Mouse (Mus musculus): ENCODE measurements at regions not wholly inside any gene's neighbourhood (a gene's known extent, or its start where the extent isn't known, plus 50 kb on each side); places are given as distances from the start of the nearest gene placed in this dataset.

DNA sequence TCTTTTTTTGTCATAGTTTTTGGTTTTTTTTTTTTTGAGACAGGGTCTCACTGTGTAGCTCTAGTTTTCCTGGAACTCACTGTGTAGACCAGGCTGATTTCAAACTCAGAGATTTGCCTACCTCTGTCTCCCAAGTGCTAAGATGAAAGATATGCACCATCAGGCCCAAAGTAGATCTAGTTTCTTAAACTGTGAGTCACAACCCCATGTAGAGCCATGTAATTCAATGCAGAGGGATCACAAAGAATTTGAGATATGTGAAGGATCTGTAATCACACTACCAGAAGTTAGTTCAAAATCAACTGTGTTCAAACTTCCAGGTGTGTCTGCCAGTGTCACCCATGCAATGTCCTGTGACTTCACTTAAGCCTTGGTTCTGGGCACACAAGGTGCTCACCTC lies 591.0 kb upstream of the Tbl1xr1 start:
- no peaks in the 10 kb centered on the region for H3K4me1 ChIP-seq (ENCODE audit: control insufficient read depth, insufficient read depth, low read length)
- H3K36me3 ChIP-seq (ENCODE audit: control insufficient read depth, insufficient read depth, low read length), result no peaks in the 10 kb centered on the region
- no peaks in the 10 kb centered on the region for H3K9me3 ChIP-seq (ENCODE audit: control insufficient read depth, low read length)
- no peak for ATAC-seq
- no peak overlapping the region for H3K4me3 ChIP-seq (ENCODE audit: low read length)
- H3K4me2 ChIP-seq (ENCODE audit: low read depth, low read length), result no peak overlapping the region
- no peak overlapping the region for H3K27ac ChIP-seq (ENCODE audit: low read length)
- no peak overlapping the region for H3K9ac ChIP-seq (ENCODE audit: low read depth, low read length)
- no peaks in the 10 kb centered on the region for H3K27me3 ChIP-seq (replicated peaks; ENCODE audit: control insufficient read depth, insufficient read depth, low read length)

DNA sequence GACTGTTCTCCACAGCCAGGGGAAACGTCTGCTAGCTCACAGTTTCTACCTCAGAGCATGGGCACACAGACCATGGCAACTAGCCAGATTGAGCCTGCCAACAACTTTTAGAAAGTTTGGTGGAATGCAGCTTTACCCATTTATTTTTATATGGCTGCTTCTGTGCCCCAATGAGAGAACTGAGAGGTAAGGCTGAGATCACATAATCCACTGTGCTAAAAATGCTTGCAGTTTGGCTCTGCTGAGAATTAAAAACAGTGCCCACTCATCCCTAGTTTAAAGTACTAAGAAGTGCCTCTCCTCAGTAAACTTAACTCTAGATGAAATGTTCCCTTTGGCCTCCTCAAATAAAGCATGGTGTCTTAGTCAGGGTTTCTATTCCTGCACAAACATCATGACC lies 586.9 kb upstream of the Tbl1xr1 start:
- ATAC-seq, result no peak
- H3K4me3 ChIP-seq (ENCODE audit: low read length), result no peak overlapping the region
- no peak overlapping the region for H3K9ac ChIP-seq (ENCODE audit: low read depth, low read length)
- no peak overlapping the region for H3K27ac ChIP-seq (ENCODE audit: low read length)
- whole genome bisulfite sequencing, result 73% methylated on average over 1 of the region's 1 CpGs
- no peaks in the 10 kb centered on the region for H3K36me3 ChIP-seq (ENCODE audit: control insufficient read depth, insufficient read depth, low read length)
- H3K27me3 ChIP-seq (replicated peaks; ENCODE audit: control insufficient read depth, insufficient read depth, low read length), result no peaks in the 10 kb centered on the region
- H3K4me1 ChIP-seq (ENCODE audit: control insufficient read depth, insufficient read depth, low read length), result no peaks in the 10 kb centered on the region
- H3K4me2 ChIP-seq (ENCODE audit: low read depth, low read length), result no peak overlapping the region
- no peaks in the 10 kb centered on the region for H3K9me3 ChIP-seq (ENCODE audit: control insufficient read depth, low read length)

DNA sequence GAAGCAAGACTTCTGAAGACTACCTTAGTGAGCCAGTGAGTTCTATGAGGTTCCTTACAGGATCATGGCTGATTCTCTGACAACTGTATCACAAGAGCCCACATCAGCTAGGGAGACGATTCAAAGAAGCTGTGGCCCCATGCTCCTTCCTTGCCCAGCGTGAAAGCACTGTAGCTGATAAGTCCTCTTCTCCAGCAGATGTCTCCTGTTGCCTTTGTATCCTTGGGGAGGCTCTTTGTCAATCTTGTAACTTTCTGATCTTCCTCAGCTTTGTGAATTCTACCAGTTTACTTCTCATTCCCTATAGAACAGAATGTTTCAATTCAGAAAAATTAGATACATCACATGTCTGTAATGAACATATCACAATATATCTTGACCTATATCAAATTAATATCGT lies 584.0 kb upstream of the Tbl1xr1 start:
- WGBS, result 57% methylated on average over 3 of the region's 3 CpGs
- H3K36me3 ChIP-seq (ENCODE audit: control insufficient read depth, insufficient read depth, low read length), result no peaks in the 10 kb centered on the region
- H3K4me1 ChIP-seq (ENCODE audit: control insufficient read depth, insufficient read depth, low read length), result no peaks in the 10 kb centered on the region
- no peak overlapping the region for H3K4me2 ChIP-seq (ENCODE audit: low read depth, low read length)
- no peak overlapping the region for H3K4me3 ChIP-seq (ENCODE audit: low read length)
- H3K27me3 ChIP-seq (replicated peaks; ENCODE audit: control insufficient read depth, insufficient read depth, low read length), result no peaks in the 10 kb centered on the region
- no peak overlapping the region for H3K27ac ChIP-seq (ENCODE audit: low read length)
- no peaks in the 10 kb centered on the region for H3K9me3 ChIP-seq (ENCODE audit: control insufficient read depth, low read length)
- no peak overlapping the region for H3K9ac ChIP-seq (ENCODE audit: low read depth, low read length)
- ATAC-seq, result no peak

DNA sequence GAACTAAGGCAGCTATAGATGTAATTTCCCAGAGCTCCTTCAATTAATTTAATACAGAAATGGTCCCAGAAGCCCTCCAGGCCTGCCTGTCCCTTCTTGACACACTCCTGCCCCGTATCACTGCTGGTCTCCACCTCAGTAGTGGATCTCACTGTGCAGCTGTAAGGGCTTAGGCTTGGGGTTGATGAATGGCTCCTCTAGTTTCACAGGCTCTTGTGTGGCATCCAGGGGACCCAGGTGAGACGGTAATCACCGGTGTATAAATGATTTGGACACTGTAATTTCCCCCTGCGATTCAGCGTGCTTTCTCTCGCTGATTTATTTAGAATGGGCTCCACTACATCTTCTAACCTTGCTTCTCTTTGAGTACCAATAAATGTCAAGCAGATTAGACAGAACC lies 583.1 kb upstream of the Tbl1xr1 start:
- Histone ChIP-seq H3K4me1 (ENCODE audit: control insufficient read depth, insufficient read depth, low read length) (no peaks in the 10 kb centered on the region), H3K27ac (ENCODE audit: low read length) (no peak overlapping the region), H3K9me3 (ENCODE audit: control insufficient read depth, low read length) (no peaks in the 10 kb centered on the region), H3K27me3 (replicated peaks; ENCODE audit: control insufficient read depth, insufficient read depth, low read length) (no peaks in the 10 kb centered on the region), H3K4me3 (ENCODE audit: low read length) (no peak overlapping the region), H3K9ac (ENCODE audit: low read depth, low read length) (no peak overlapping the region), H3K36me3 (ENCODE audit: control insufficient read depth, insufficient read depth, low read length) (no peaks in the 10 kb centered on the region), H3K4me2 (ENCODE audit: low read depth, low read length) (no peak overlapping the region)
- WGBS, result 64% methylated on average over 6 of the region's 6 CpGs
- ATAC-seq, result no peak

DNA sequence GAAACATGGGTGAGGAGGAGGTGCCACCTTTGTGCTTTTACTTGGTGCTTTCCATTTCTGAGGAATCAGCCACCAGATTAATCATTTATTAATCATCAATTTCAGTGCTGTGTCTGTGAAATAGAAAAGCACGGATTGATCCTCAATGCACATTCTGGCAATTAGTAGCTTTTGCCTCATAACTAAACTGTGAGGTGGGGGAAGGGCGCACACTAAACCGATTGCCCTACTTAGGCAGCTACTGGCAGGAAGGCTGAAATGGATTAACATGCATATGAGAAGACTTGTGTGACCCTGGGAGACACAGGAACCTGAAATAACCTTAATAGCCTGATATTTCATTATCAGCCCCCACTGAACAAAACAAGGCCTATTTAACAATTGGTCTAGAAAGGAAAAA lies 581.5 kb upstream of the Tbl1xr1 start:
- H3K27ac ChIP-seq (ENCODE audit: low read length), result no peak overlapping the region
- H3K36me3 ChIP-seq (ENCODE audit: control insufficient read depth, insufficient read depth, low read length), result no peaks in the 10 kb centered on the region
- H3K9ac ChIP-seq (ENCODE audit: low read depth, low read length), result no peak overlapping the region
- 68% methylated on average over 3 of the region's 3 CpGs for WGBS
- H3K4me2 ChIP-seq (ENCODE audit: low read depth, low read length), result no peak overlapping the region
- no peaks in the 10 kb centered on the region for H3K4me1 ChIP-seq (ENCODE audit: control insufficient read depth, insufficient read depth, low read length)
- no peak for ATAC-seq
- H3K4me3 ChIP-seq (ENCODE audit: low read length), result no peak overlapping the region
- no peaks in the 10 kb centered on the region for H3K27me3 ChIP-seq (replicated peaks; ENCODE audit: control insufficient read depth, insufficient read depth, low read length)
- H3K9me3 ChIP-seq (ENCODE audit: control insufficient read depth, low read length), result no peaks in the 10 kb centered on the region

DNA sequence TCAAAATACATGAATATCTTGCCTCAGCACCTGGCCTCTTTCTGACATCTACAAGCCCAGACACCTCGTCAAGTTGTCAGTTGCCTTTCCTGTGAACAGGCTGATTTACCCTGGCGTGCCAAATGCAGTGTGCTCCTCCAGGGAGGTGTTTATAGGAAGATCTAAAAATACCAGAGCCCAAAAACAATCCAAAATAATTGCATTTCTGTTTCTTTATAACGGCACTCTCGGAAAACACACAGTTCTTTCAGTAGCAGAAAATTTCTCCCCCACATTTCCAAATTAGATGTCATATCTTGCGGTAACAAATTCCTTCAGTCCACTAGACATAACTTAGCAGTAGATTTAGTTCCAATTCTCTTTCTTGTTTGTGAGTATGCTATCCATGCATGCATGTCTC lies 580.8 kb upstream of the Tbl1xr1 start:
- no peak overlapping the region for H3K9ac ChIP-seq (ENCODE audit: low read depth, low read length)
- ATAC-seq, result no peak
- 64% methylated on average over 5 of the region's 5 CpGs for WGBS
- no peak overlapping the region for H3K27ac ChIP-seq (ENCODE audit: low read length)
- H3K4me1 ChIP-seq (ENCODE audit: control insufficient read depth, insufficient read depth, low read length), result no peaks in the 10 kb centered on the region
- H3K4me3 ChIP-seq (ENCODE audit: low read length), result no peak overlapping the region
- no peak overlapping the region for H3K4me2 ChIP-seq (ENCODE audit: low read depth, low read length)
- H3K36me3 ChIP-seq (ENCODE audit: control insufficient read depth, insufficient read depth, low read length), result no peaks in the 10 kb centered on the region
- H3K27me3 ChIP-seq (replicated peaks; ENCODE audit: control insufficient read depth, insufficient read depth, low read length), result no peaks in the 10 kb centered on the region
- no peaks in the 10 kb centered on the region for H3K9me3 ChIP-seq (ENCODE audit: control insufficient read depth, low read length)

DNA sequence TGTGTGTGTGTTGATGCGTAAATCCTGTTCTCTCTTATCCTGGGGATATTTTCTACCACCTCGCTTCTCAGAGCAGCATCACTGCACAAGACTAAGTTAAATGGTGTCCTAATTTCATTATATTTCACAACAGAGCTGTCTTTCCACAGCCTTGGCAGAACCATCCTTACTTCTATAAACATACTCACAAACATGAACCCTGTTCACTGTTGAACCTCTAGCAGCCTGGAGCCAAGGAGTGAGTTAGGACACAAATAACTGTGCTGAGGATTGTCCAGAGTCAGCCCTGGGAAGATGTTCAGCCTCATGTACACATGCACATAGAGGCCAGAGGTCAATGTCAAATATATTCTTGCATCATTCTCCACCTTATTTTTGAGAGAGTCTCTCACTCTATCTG lies 580.3 kb upstream of the Tbl1xr1 start:
- no peaks in the 10 kb centered on the region for H3K27me3 ChIP-seq (replicated peaks; ENCODE audit: control insufficient read depth, insufficient read depth, low read length)
- H3K9me3 ChIP-seq (ENCODE audit: control insufficient read depth, low read length), result no peaks in the 10 kb centered on the region
- H3K9ac ChIP-seq (ENCODE audit: low read depth, low read length), result no peak overlapping the region
- no peak for ATAC-seq
- H3K36me3 ChIP-seq (ENCODE audit: control insufficient read depth, insufficient read depth, low read length), result no peaks in the 10 kb centered on the region
- H3K4me3 ChIP-seq (ENCODE audit: low read length), result no peak overlapping the region
- no peak overlapping the region for H3K27ac ChIP-seq (ENCODE audit: low read length)
- H3K4me2 ChIP-seq (ENCODE audit: low read depth, low read length), result no peak overlapping the region
- WGBS, result 68% methylated on average over 2 of the region's 2 CpGs
- no peaks in the 10 kb centered on the region for H3K4me1 ChIP-seq (ENCODE audit: control insufficient read depth, insufficient read depth, low read length)

DNA sequence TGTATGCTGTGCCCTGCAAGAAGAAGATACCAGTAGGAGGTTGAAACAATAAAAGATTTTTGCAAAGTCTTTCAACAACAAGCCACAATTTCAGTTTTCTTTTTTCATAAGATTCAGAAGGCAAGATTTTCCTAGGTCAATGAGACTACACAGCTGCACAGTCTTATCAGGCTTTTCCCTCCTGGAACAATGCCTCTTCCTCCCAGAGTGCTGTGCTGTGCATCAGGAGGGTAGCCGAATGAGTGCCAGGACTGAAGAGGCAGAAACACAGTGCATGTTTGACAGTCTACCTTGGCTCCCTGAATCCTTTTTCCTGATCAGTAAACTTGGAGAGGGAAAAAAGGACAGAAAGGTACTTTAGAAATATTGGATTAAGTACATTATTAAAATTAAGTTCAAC lies 579.4 kb upstream of the Tbl1xr1 start:
- ATAC-seq, result no peak
- Histone ChIP-seq H3K27me3 (replicated peaks; ENCODE audit: control insufficient read depth, insufficient read depth, low read length) (no peaks in the 10 kb centered on the region), H3K27ac (ENCODE audit: low read length) (no peak overlapping the region), H3K4me3 (ENCODE audit: low read length) (no peak overlapping the region), H3K9ac (ENCODE audit: low read depth, low read length) (no peak overlapping the region), H3K4me2 (ENCODE audit: low read depth, low read length) (no peak overlapping the region), H3K9me3 (ENCODE audit: control insufficient read depth, low read length) (no peaks in the 10 kb centered on the region), H3K36me3 (ENCODE audit: control insufficient read depth, insufficient read depth, low read length) (no peaks in the 10 kb centered on the region), H3K4me1 (ENCODE audit: control insufficient read depth, insufficient read depth, low read length) (no peaks in the 10 kb centered on the region)
- 47% methylated on average over 1 of the region's 1 CpGs for WGBS

DNA sequence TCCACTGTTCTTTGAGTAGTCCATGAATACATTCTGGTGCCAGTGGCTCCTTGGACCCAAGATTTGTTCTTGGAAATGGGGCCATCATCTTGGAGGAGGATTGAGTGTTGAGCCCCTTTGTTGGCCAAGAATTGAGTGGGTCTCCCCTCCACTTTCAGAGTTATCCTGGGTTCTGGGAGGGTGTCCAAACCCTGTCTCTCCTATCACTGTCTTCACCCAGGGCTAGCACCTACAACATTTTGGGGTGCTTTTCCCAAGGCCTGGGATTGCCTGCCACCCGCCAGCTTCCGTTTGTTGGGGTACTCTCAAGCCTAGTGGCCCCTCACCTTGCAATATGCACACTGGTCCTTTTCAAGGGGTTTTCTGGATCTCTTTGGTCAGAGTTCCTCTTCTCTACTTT lies 568.8 kb upstream of the Tbl1xr1 start:
- Histone ChIP-seq H3K4me2 (ENCODE audit: low read depth, low read length) (no peak overlapping the region), H3K27me3 (replicated peaks; ENCODE audit: control insufficient read depth, insufficient read depth, low read length) (no peaks in the 10 kb centered on the region), H3K36me3 (ENCODE audit: control insufficient read depth, insufficient read depth, low read length) (no peaks in the 10 kb centered on the region), H3K9ac (ENCODE audit: low read depth, low read length) (no peak overlapping the region), H3K27ac (ENCODE audit: low read length) (no peak overlapping the region), H3K4me3 (ENCODE audit: low read length) (no peak overlapping the region), H3K9me3 (ENCODE audit: control insufficient read depth, low read length) (peaks cover 17% of the 10 kb centered on the region), H3K4me1 (ENCODE audit: control insufficient read depth, insufficient read depth, low read length) (no peaks in the 10 kb centered on the region)
- ATAC-seq, result no peak
- 96% methylated on average over 2 of the region's 2 CpGs for WGBS

DNA sequence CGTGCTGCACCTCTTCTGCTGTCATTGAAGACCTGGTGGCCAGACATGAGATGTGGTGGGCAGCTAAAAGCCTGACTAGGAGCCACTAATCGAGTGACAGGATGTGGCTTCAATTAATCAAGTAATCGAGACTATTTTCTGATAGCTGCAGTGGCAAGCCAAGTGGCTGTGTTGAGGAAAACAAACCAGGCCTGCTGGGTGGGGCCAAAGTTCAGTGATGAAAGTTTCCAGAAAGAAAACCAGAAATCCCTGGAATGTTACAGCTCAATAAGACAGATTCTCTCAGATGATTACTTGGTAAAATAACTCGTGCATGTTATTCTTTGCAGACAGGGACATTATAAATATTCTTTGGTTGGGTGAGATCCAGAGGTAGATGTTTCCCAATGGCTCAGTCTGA lies 564.4 kb upstream of the Tbl1xr1 start:
- no peak overlapping the region for H3K4me3 ChIP-seq (ENCODE audit: low read length)
- no peak for ATAC-seq
- WGBS, result 67% methylated on average over 4 of the region's 4 CpGs
- no peak overlapping the region for H3K27ac ChIP-seq (ENCODE audit: low read length)
- no peaks in the 10 kb centered on the region for H3K4me1 ChIP-seq (ENCODE audit: control insufficient read depth, insufficient read depth, low read length)
- no peaks in the 10 kb centered on the region for H3K27me3 ChIP-seq (replicated peaks; ENCODE audit: control insufficient read depth, insufficient read depth, low read length)
- no peak overlapping the region for H3K4me2 ChIP-seq (ENCODE audit: low read depth, low read length)
- H3K9ac ChIP-seq (ENCODE audit: low read depth, low read length), result no peak overlapping the region
- H3K36me3 ChIP-seq (ENCODE audit: control insufficient read depth, insufficient read depth, low read length), result no peaks in the 10 kb centered on the region
- peaks cover 17% of the 10 kb centered on the region for H3K9me3 ChIP-seq (ENCODE audit: control insufficient read depth, low read length)
